Mouse (Mus musculus) central nervous system, embryonic 11.5 days (tissue): ENCODE data around the gene Slc4a8. TPM values are rescaled to one million over a fixed set of nuclear protein-coding genes. Genes with fewer than 3 reads are reported as not detected.

Experiments
- polyA plus RNA-seq: library from polyadenylated mRNA; depleted of rRNA; stranded (reverse); fragments of >200 nt; gene quantifications from 2 replicates; pipeline ENCODE4 v1.2.3, GENCODE M21; 2012; rRNA removed

Slc4a8 gene
- polyA plus RNA-seq: 9.4 and 11.0 TPM in 2 replicates

GRCm38 (mm10) chr15:100761419-100762185, at the start of gene Slc4a8:
TSS of gene Slc4a8 (plus strand) at chr15:100761747.

GRCm38 (mm10) chr15:100729281-100729985, 32.1 kb upstream of the Slc4a8 start, which contains the start of gene Galnt6:
TSS of gene Galnt6 (minus strand) at chr15:100729376.

GRCm38 (mm10) chr15:100869558-100869957, 108.0 kb downstream of the Slc4a8 start, which contains the start of gene Scn8a:
TSS of gene Scn8a (plus strand) at chr15:100869858.

Other genes starting within 250 kb of the Slc4a8 start
- 32.7 and 34.2 TPM in 2 replicates for gene Tfcp2, start 209.7 kb upstream of the Slc4a8 start, polyA plus RNA-seq
- gene Pou6f1, start 161.8 kb upstream of the Slc4a8 start, polyA plus RNA-seq: 36.6 and 44.5 TPM in 2 replicates
- gene Dazap2, start 146.4 kb upstream of the Slc4a8 start, polyA plus RNA-seq: 65.3 and 147 TPM in 2 replicates
- 4.6 and 4.7 TPM in 2 replicates for gene Smagp, start 124.8 kb upstream of the Slc4a8 start, polyA plus RNA-seq
- 3.7 and 4.9 TPM in 2 replicates for gene Bin2, start 92.2 kb upstream of the Slc4a8 start, polyA plus RNA-seq
- 1.2 and 1.5 TPM in 2 replicates for gene Cela1, start 73.8 kb upstream of the Slc4a8 start, polyA plus RNA-seq
- 0.10 and 0.17 TPM in 2 replicates for gene Galnt6, start 32.4 kb upstream of the Slc4a8 start, polyA plus RNA-seq
- 20.2 and 33.6 TPM in 2 replicates for gene Scn8a, start 108.1 kb downstream of the Slc4a8 start, polyA plus RNA-seq